Mouse (Mus musculus) kidney, adult 2 months (tissue): Measurements from ENCODE around the gene Gm21983.

Experiments used
- CTCF ChIP-seq: fragments of 200-500 bp; conservative IDR thresholded peaks from 2 replicates; pipeline ENCODE4 v1.5.1; 2011; ENCODE audit warnings: low read depth, mild to moderate bottlenecking, control low read depth, low read length, moderate library complexity, mixed read lengths; ENCODE audit not compliant: insufficient read depth, insufficient read length
- POLR2A ChIP-seq: fragments of 200-500 bp; IDR thresholded peaks from one replicate; pipeline ENCODE4 v1.6.1; 2011; ENCODE audit warnings: low read depth, low read length, control low read depth

DNA sequence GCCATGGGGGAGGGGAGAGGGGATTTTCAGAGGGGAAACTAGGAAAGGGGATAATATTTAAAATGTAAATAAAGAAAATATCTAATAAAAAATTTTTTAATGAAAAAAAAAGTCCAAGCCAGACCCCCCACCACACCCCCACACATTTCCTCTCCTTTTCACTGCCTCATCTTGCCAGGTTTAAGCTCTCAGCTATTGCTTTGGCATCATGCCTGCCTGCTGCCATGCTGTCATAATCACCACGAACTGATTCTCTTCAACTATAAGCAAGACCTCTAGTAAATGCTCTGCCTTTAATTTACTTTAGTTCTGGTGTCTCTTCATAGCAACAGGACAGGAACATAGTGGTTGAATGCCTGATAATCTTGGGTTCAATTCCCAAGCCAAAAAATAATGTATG is 1.6 kb upstream of the Gm21983 start:
- TF ChIP-seq CTCF: no peak
- no peak for TF ChIP-seq POLR2A
